Mouse (Mus musculus) erythroblast, embryonic 14.5 days (primary cell): ENCODE results near the gene Mgme1.

Experiments used
- GATA1 ChIP-seq: IDR thresholded peaks from 2 replicates; pipeline ENCODE4 v1.6.1; 2012; ENCODE audit warnings: low read length, inconsistent platforms, mixed read lengths
- TAL1 ChIP-seq: IDR thresholded peaks from 3 replicates; pipeline ENCODE4 v1.6.1; 2012; ENCODE audit warnings: low read length, inconsistent platforms, mixed read lengths

GRCm38 (mm10) chr2:144226906-144227586 is 43.4 kb upstream of the Mgme1 start:
- TF ChIP-seq TAL1 (no peak), GATA1 (no peak)
